Mouse (Mus musculus): ENCODE data around the gene Zfp663. TPM values are rescaled to one million over a fixed set of nuclear protein-coding genes. Genes with fewer than 3 reads are reported as not detected.

The Zfp663 gene
- total RNA-seq (2023) = not detected in 2 replicates

DNA sequence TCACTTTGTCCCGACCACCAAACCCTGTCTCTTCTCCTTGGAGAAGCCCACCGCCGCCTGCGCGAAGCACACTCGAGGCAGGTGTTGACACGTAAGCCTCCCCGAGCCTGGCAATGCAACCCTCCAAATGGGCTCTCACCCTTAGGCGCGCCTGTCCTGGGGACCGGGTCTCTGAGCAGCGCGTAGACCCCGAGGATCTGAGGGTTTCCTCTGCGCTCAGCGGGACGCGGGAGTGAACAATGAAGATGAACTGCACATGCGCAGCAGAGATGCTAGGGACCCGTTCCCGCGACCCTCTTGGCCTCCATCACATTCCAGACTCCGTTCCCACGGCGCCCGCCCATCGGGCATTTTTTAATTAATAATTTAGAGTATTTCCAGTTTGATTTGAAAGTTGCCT, at the start of gene Zfp663:
Gene Zfp663 (minus strand): TSS at position 234 of the 400 bp plus-strand sequence.

DNA sequence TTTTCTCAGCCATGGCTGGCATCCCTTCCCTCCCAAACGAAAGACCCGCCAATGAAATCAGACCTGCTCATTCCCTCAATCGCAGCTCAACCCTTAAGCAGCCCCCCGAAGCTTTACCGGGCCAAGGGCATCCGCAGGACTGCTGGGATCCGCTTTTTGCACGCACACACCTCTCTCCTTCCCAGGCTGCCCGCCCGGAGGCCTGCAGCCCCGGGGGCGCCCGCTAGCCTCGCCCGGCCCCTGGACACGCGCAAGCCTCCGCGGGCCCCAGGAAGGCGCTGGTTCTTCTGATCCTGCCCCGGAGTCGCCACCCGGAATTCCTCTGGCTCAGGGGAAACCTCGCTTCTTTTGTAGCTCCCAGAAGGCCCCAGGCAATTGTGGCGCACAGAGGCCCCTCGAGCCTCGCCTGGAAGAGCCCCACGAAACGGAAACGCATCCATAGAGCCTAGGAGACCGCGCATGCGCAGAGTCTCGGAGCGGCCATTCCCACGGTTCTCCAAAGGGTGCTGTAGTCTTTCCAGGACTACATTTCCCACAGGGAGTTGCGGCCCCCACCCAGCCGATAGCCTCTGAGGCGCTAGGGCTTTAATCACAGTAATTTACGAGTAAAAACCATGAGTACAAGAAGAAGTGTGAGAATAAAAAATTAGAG, 19.4 kb upstream of the Zfp663 start, which contains the start of gene Zfp334:
Gene Zfp334 (minus strand): TSS at position 416 of the 652 bp plus-strand sequence.

DNA sequence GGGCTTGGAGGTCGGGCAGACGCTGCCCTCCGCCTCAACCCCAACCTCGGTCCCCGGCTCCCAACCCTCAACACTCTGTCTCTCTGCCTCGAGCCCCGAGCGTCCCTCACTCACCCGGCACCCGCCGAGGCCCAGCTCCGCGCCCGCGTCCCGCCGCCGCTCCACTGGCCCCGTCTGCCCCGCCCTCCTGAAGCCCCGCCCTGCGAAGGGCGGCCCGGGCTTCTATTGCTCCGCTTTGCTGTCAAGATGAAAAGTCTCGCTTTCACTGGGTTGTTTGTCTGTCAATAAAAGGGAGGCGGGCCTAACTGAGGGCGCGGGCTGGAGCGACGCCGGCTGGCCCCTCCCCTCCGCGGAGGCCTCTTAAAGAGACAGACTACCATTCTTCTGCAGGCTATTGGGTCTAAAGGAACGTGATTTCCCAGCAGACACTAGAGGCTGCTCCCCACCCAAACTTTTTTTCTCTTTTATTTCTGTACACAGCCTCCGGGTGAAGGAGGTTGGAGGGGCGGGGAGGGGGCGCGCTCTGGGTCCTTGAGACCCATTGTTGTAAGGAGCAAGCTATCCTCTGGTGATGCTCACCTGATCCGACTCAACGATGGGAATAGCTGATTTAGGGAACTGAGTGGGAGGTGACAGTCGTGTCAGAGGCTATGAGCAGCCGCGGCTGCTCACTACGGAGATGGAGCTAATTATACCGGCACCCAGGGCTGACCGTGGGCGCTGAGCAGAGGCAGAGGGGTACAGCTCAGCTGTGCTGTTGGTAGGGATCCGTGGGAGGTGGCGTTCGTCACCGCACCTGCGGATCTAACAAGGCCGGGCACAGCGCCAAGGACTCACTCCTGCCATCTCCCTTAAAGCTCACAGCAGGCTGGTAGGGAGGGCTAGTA, 42.0 kb downstream of the Zfp663 start, which contains the start of gene Elmo2:
Gene Elmo2 (minus strand): TSS at position 176 of the 887 bp plus-strand sequence.

Other genes with a start within 250 kb of the Zfp663 start
- not detected in 2 replicates for gene Cdh22, start 133.9 kb downstream of the Zfp663 start, total RNA-seq (2023)
- gene Slc35c2, start 80.9 kb downstream of the Zfp663 start, total RNA-seq (2023) = 78.2 and 90.9 TPM in 2 replicates
- gene Elmo2, start 42.2 kb downstream of the Zfp663 start, total RNA-seq (2023) = 39.3 and 46.0 TPM in 2 replicates
- gene Zfp334, start 19.5 kb upstream of the Zfp663 start, total RNA-seq (2023) = not detected in 2 replicates
- 0.13 TPM in 1 of 2 replicates, not detected in the other for gene Ocstamp, start 31.7 kb upstream of the Zfp663 start, total RNA-seq (2023)
- 0.29 TPM in 1 of 2 replicates, not detected in the other for gene Slc13a3, start 104.5 kb upstream of the Zfp663 start, total RNA-seq (2023)
- gene Trp53rka, start 124.6 kb upstream of the Zfp663 start, total RNA-seq (2023) = 3.9 and 4.1 TPM in 2 replicates
- gene Slc2a10, start 135.1 kb upstream of the Zfp663 start, total RNA-seq (2023) = not detected in 2 replicates
- gene Eya2, start 226.3 kb upstream of the Zfp663 start, total RNA-seq (2023) = not detected in 2 replicates

Data from neutrophil, adult 65 days (primary cell).